Mouse (Mus musculus) hindbrain, embryonic 10.5 days (tissue): ENCODE data around the gene Cryzl1. TPM values are rescaled to one million over a fixed set of nuclear protein-coding genes. Genes with fewer than 3 reads are reported as not detected.
A peak's percentile ranks its signal among the peaks of the same experiment; 100 is the strongest.

Experiments
- DNase-seq: peaks from one replicate; pipeline ENCODE4 v3.0.0-alpha.2; 2017; ENCODE audit warnings: low spot score
- H3K27ac ChIP-seq: fragments of 300-500 bp; sonication (generic); 2 replicates; pipeline ENCODE4 v1.5.1; 2016; ENCODE audit warnings: mild to moderate bottlenecking, moderate library complexity
- H3K27me3 ChIP-seq: fragments of 300-500 bp; sonication (generic); 2 replicates; pipeline ENCODE4 v1.6.1; 2016; ENCODE audit warnings: mild to moderate bottlenecking; ENCODE audit not compliant: poor library complexity, insufficient read depth, severe bottlenecking
- H3K36me3 ChIP-seq: fragments of 300-500 bp; sonication (generic); 2 replicates; pipeline ENCODE4 v1.6.1; 2016; ENCODE audit warnings: mild to moderate bottlenecking, moderate library complexity
- H3K4me1 ChIP-seq: fragments of 300-500 bp; sonication (generic); replicated peaks from 2 replicates; pipeline ENCODE4 v1.6.1; 2016; ENCODE audit warnings: mild to moderate bottlenecking
- H3K4me3 ChIP-seq: fragments of 300-500 bp; sonication (generic); 2 replicates; pipeline ENCODE4 v1.5.1; 2016; ENCODE audit warnings: mild to moderate bottlenecking, moderate library complexity
- H3K9me3 ChIP-seq: fragments of 300-500 bp; sonication (generic); 2 replicates; pipeline ENCODE4 v1.6.1; 2016; ENCODE audit warnings: mild to moderate bottlenecking, moderate library complexity
- WGBS: fragments of 180-500 bp; shearing (Covaris S2); methylation state at CpG from one replicate; pipeline ENCODE4 v1.1.7; 2016; 5-methylcytosine and 5-hydroxymethylcytosine counted together
- polyA plus RNA-seq: library from polyadenylated mRNA; unstranded; fragments of >200 nt; fragmentation: Nextera tagmentation; extraction: Ambion mirVana; gene quantifications from 2 replicates; pipeline ENCODE4 v1.2.1, GENCODE M21; 2016

Cryzl1 gene
- polyA plus RNA-seq, 1 experiment from 2014 or later: 71.6 TPM

GRCm38 (mm10) chr16:91734771-91735170 is 6.0 kb upstream of the Cryzl1 start:
- peaks cover 67% of the 10 kb centered on the region for H3K4me1 ChIP-seq
- no peak for DNase-seq
- no peak overlapping the region for H3K4me3 ChIP-seq
- H3K36me3 ChIP-seq: no peaks in the 10 kb centered on the region
- WGBS: 69% methylated on average over 5 of the region's 5 CpGs
- H3K9me3 ChIP-seq: no peaks in the 10 kb centered on the region
- peak overlapping the region; percentile 19; the same call in 1 of the 2 replicates for H3K27ac ChIP-seq
- no peaks in the 10 kb centered on the region for H3K27me3 ChIP-seq

- Histone ChIP-seq H3K27me3 (no peaks in the 10 kb centered on the region), H3K4me1 (peaks cover 62% of the 10 kb centered on the region), H3K36me3 (no peaks in the 10 kb centered on the region), H3K4me3 (no peak overlapping the region), H3K9me3 (no peaks in the 10 kb centered on the region), H3K27ac (no peak overlapping the region)
- no peak for DNase-seq
- WGBS: 80% methylated on average over 2 of the region's 2 CpGs
Observed at GRCm38 (mm10) chr16:91732816-91733215, 4.0 kb upstream of the Cryzl1 start.

- under 1% methylated on average over 11 of the region's 11 CpGs for WGBS
Observed at GRCm38 (mm10) chr16:91730446-91730845, 1.7 kb upstream of the Cryzl1 start.

GRCm38 (mm10) chr16:91729821-91730441 is 1.2 kb upstream of the Cryzl1 start:
- Histone ChIP-seq H3K36me3 (peaks cover 4% of the 10 kb centered on the region; the same call in 1 of the 2 replicates), H3K9me3 (no peaks in the 10 kb centered on the region), H3K4me3 (peak overlapping the region; percentile 95), H3K4me1 (peaks cover 44% of the 10 kb centered on the region), H3K27ac (peak overlapping the region; percentile 97), H3K27me3 (no peaks in the 10 kb centered on the region)
- DNase-seq: peak; percentile 71
- under 1% methylated on average over 44 of the region's 44 CpGs for WGBS

More at GRCm38 (mm10) chr16:91730446-91730845, 1.7 kb upstream of the Cryzl1 start:
- DNase-seq: peak; percentile 21
- Histone ChIP-seq H3K27me3 (no peaks in the 10 kb centered on the region), H3K4me3 (peak overlapping the region; percentile 95), H3K4me1 (peaks cover 49% of the 10 kb centered on the region), H3K36me3 (0 out of 2 replicates have a peak, but pooled peaks cover 3% of the 10 kb centered on the region), H3K9me3 (no peaks in the 10 kb centered on the region), H3K27ac (peak overlapping the region; percentile 97)

- Histone ChIP-seq H3K36me3 (peaks cover 12% of the 10 kb centered on the region), H3K9me3 (no peaks in the 10 kb centered on the region)
Observed at GRCm38 (mm10) chr16:91729066-91729482, 299 bp upstream of the Cryzl1 start, which contains the start of gene Itsn1. Itsn1 (plus strand) TSS chr16:91729281.

GRCm38 (mm10) chr16:91727433-91727832 is 1.3 kb downstream of the Cryzl1 start:
- WGBS: 91% methylated on average over 15 of the region's 15 CpGs
- H3K27me3 ChIP-seq: no peaks in the 10 kb centered on the region
- peak overlapping the region; percentile 8; the same call in 1 of the 2 replicates for H3K27ac ChIP-seq

More at GRCm38 (mm10) chr16:91729066-91729482, 299 bp upstream of the Cryzl1 start, which contains the start of gene Itsn1:
- Histone ChIP-seq H3K4me1 (peaks cover 35% of the 10 kb centered on the region), H3K27me3 (no peaks in the 10 kb centered on the region), H3K27ac (peak within 1 kb of the TSS; percentile 97), H3K4me3 (peak within 1 kb of the TSS; percentile 95)
- DNase-seq: peak; percentile 98
- under 1% methylated on average over 33 of the region's 33 CpGs for WGBS

GRCm38 (mm10) chr16:91724247-91724646 is 4.5 kb downstream of the Cryzl1 start:
- H3K36me3 ChIP-seq: peaks cover 40% of the 10 kb centered on the region
- H3K4me1 ChIP-seq: peaks cover 15% of the 10 kb centered on the region
- no peaks in the 10 kb centered on the region for H3K9me3 ChIP-seq
- WGBS: 34% methylated on average over 3 of the region's 3 CpGs
- H3K27me3 ChIP-seq: no peaks in the 10 kb centered on the region
- H3K27ac ChIP-seq: no peak overlapping the region
- no peak overlapping the region for H3K4me3 ChIP-seq
- DNase-seq: peak; percentile 55

More at GRCm38 (mm10) chr16:91727433-91727832, 1.3 kb downstream of the Cryzl1 start:
- H3K9me3 ChIP-seq: no peaks in the 10 kb centered on the region
- no peak for DNase-seq
- H3K4me1 ChIP-seq: peaks cover 34% of the 10 kb centered on the region
- peaks cover 14% of the 10 kb centered on the region for H3K36me3 ChIP-seq
- H3K4me3 ChIP-seq: peak overlapping the region; percentile 95

GRCm38 (mm10) chr16:91717399-91717798 is 11.4 kb downstream of the Cryzl1 start:
- 86% methylated on average over 4 of the region's 4 CpGs for WGBS
- Histone ChIP-seq H3K27ac (no peak overlapping the region), H3K27me3 (no peaks in the 10 kb centered on the region), H3K9me3 (no peaks in the 10 kb centered on the region), H3K4me3 (no peak overlapping the region), H3K36me3 (peaks cover 84% of the 10 kb centered on the region), H3K4me1 (0 out of 2 replicates have a peak, but pooled peaks cover under 1% of the 10 kb centered on the region)
- no peak for DNase-seq

GRCm38 (mm10) chr16:91716927-91717349 is 11.8 kb downstream of the Cryzl1 start:
- Histone ChIP-seq H3K27ac (no peak overlapping the region), H3K4me1 (no peaks in the 10 kb centered on the region), H3K27me3 (no peaks in the 10 kb centered on the region), H3K9me3 (no peaks in the 10 kb centered on the region), H3K36me3 (peaks cover 86% of the 10 kb centered on the region), H3K4me3 (no peak overlapping the region)
- WGBS: 85% methylated on average over 11 of the region's 11 CpGs
- no peak for DNase-seq

- no peak for DNase-seq
- Histone ChIP-seq H3K4me3 (no peak overlapping the region), H3K9me3 (no peaks in the 10 kb centered on the region), H3K36me3 (peaks cover 82% of the 10 kb centered on the region), H3K4me1 (no peaks in the 10 kb centered on the region), H3K27ac (no peak overlapping the region), H3K27me3 (no peaks in the 10 kb centered on the region)
- 91% methylated on average over 7 of the region's 7 CpGs for WGBS
Observed at GRCm38 (mm10) chr16:91710241-91710640, 18.5 kb downstream of the Cryzl1 start.

- Histone ChIP-seq H3K9me3 (no peaks in the 10 kb centered on the region), H3K4me1 (no peaks in the 10 kb centered on the region), H3K4me3 (no peak overlapping the region), H3K27ac (no peak overlapping the region), H3K27me3 (no peaks in the 10 kb centered on the region), H3K36me3 (peaks cover 86% of the 10 kb centered on the region)
- WGBS: 81% methylated on average over 14 of the region's 14 CpGs
- peak; percentile 15 for DNase-seq
Observed at GRCm38 (mm10) chr16:91704603-91705340, 24.0 kb downstream of the Cryzl1 start.

- peaks cover 87% of the 10 kb centered on the region for H3K36me3 ChIP-seq
- DNase-seq: no peak
- WGBS: 64% methylated on average over 3 of the region's 3 CpGs
Observed at GRCm38 (mm10) chr16:91702771-91703188, 26.0 kb downstream of the Cryzl1 start.

GRCm38 (mm10) chr16:91701908-91702307 is 26.9 kb downstream of the Cryzl1 start:
- DNase-seq: no peak
- H3K4me3 ChIP-seq: no peak overlapping the region
- no peak overlapping the region for H3K27ac ChIP-seq
- no peaks in the 10 kb centered on the region for H3K9me3 ChIP-seq
- H3K36me3 ChIP-seq: peaks cover 87% of the 10 kb centered on the region
- no peaks in the 10 kb centered on the region for H3K4me1 ChIP-seq
- WGBS: 92% methylated on average over 13 of the region's 13 CpGs
- H3K27me3 ChIP-seq: no peaks in the 10 kb centered on the region

More at GRCm38 (mm10) chr16:91702771-91703188, 26.0 kb downstream of the Cryzl1 start:
- no peaks in the 10 kb centered on the region for H3K9me3 ChIP-seq
- H3K4me1 ChIP-seq: no peaks in the 10 kb centered on the region
- no peak overlapping the region for H3K27ac ChIP-seq
- no peak overlapping the region for H3K4me3 ChIP-seq
- H3K27me3 ChIP-seq: no peaks in the 10 kb centered on the region
